Mouse (Mus musculus) hindbrain, embryonic 16.5 days (tissue): ENCODE measurements around the gene Hltf. TPM values are rescaled to one million over a fixed set of nuclear protein-coding genes. Genes with fewer than 3 reads are reported as not detected.
"Not testable (repeated sequence)": the region's sequence is repeated elsewhere in the genome, so short reads cannot be mapped to it uniquely, and the experiment has no call there.

Experiments
- ATAC-seq: fragments of 200-750 bp; cut with Nextera tagmentation; 2 replicates; pipeline ENCODE4 v1.8.0; 2017; ENCODE audit warnings: moderate TSS enrichment, moderate library complexity
- H3K27ac ChIP-seq: fragments of 300-500 bp; sonication (generic); 2 replicates; pipeline ENCODE4 v1.5.1; 2014; ENCODE audit warnings: low read depth, mild to moderate bottlenecking, control low read depth, low read length, moderate library complexity
- H3K27me3 ChIP-seq: fragments of 300-500 bp; sonication (generic); replicated peaks from 2 replicates; pipeline ENCODE4 v1.6.1; 2014; ENCODE audit warnings: low read length; ENCODE audit not compliant: control insufficient read depth, insufficient read depth
- H3K36me3 ChIP-seq: fragments of 300-500 bp; sonication (generic); 2 replicates; pipeline ENCODE4 v1.6.1; 2014; ENCODE audit warnings: mild to moderate bottlenecking, low read length, moderate library complexity, mixed read lengths; ENCODE audit not compliant: control insufficient read depth, insufficient read depth
- H3K4me1 ChIP-seq: fragments of 300-500 bp; sonication (generic); 2 replicates; pipeline ENCODE4 v1.6.1; 2014; ENCODE audit warnings: low read depth, low read length; ENCODE audit not compliant: control insufficient read depth, insufficient read depth
- H3K4me2 ChIP-seq: fragments of 300-500 bp; sonication (generic); 2 replicates; pipeline ENCODE4 v1.6.1; 2014; ENCODE audit warnings: mild to moderate bottlenecking, low read length, control low read depth, moderate library complexity
- H3K4me3 ChIP-seq: fragments of 300-500 bp; sonication (generic); 2 replicates; pipeline ENCODE4 v1.5.1; 2014; ENCODE audit warnings: mild to moderate bottlenecking, low read length, control low read depth, moderate library complexity
- H3K9ac ChIP-seq: fragments of 300-500 bp; sonication (generic); 2 replicates; pipeline ENCODE4 v1.6.1; 2014; ENCODE audit warnings: low read depth, mild to moderate bottlenecking, control low read depth, low read length, moderate library complexity
- H3K9me3 ChIP-seq: fragments of 300-500 bp; sonication (generic); 2 replicates; pipeline ENCODE4 v1.6.1; 2014; ENCODE audit warnings: mild to moderate bottlenecking, low read length, moderate library complexity; ENCODE audit not compliant: control insufficient read depth
- WGBS: fragments of 180-500 bp; shearing (Covaris S2); extraction: QIAGEN DNeasy Blood & Tissue Kit; methylation state at CpG from one replicate; pipeline ENCODE4 v1.1.7; 2014; 5-methylcytosine and 5-hydroxymethylcytosine counted together
- polyA plus RNA-seq: library from polyadenylated mRNA; unstranded; fragments of >200 nt; fragmentation: Nextera tagmentation; extraction: Ambion mirVana; gene quantifications from 2 replicates; pipeline ENCODE4 v1.2.1, GENCODE M21; 2015

Hltf gene
- polyA plus RNA-seq, 1 experiment from 2014 or later = 11.8 TPM

- 95% methylated on average over 3 of the region's 3 CpGs for WGBS
- Histone ChIP-seq H3K4me3 (no peak overlapping the region), H3K36me3 (peaks cover 17% of the 10 kb centered on the region), H3K27ac (no peak overlapping the region), H3K4me2 (no peak overlapping the region), H3K27me3 (no peaks in the 10 kb centered on the region), H3K9me3 (no peaks in the 10 kb centered on the region), H3K4me1 (no peaks in the 10 kb centered on the region), H3K9ac (no peak overlapping the region)
- ATAC-seq = no peak
These were observed 29.0 kb upstream of the Hltf start for GRCm38 (mm10) chr3:20028640-20029039.

GRCm38 (mm10) chr3:20030807-20031206 is 26.8 kb upstream of the Hltf start:
- no peak for ATAC-seq
- Histone ChIP-seq H3K4me2 (no peak overlapping the region), H3K27ac (no peak overlapping the region), H3K4me1 (no peaks in the 10 kb centered on the region), H3K36me3 (peaks cover under 1% of the 10 kb centered on the region; the same call in 1 of the 2 replicates), H3K4me3 (no peak overlapping the region), H3K9me3 (no peaks in the 10 kb centered on the region), H3K27me3 (no peaks in the 10 kb centered on the region), H3K9ac (no peak overlapping the region)
- WGBS = 93% methylated on average over 6 of the region's 6 CpGs

- Histone ChIP-seq H3K27me3 (no peaks in the 10 kb centered on the region), H3K9me3 (no peaks in the 10 kb centered on the region), H3K27ac (no peak overlapping the region), H3K4me2 (peak overlapping the region; percentile 62), H3K4me1 (no peaks in the 10 kb centered on the region), H3K4me3 (peak overlapping the region; percentile 68), H3K36me3 (no peaks in the 10 kb centered on the region), H3K9ac (peak overlapping the region; percentile 80)
- WGBS = 18% methylated on average over 10 of the region's 10 CpGs
- no peak for ATAC-seq
These were observed 23.6 kb upstream of the Hltf start for GRCm38 (mm10) chr3:20033761-20034718.

- H3K4me3 ChIP-seq = peak within 1 kb of the TSS; percentile 68
- peak within 1 kb of the TSS; percentile 62 for H3K4me2 ChIP-seq
- WGBS = 0% methylated on average over 47 of the region's 47 CpGs
- no peaks in the 10 kb centered on the region for H3K27me3 ChIP-seq
- H3K36me3 ChIP-seq = no peaks in the 10 kb centered on the region
- peak within 1 kb of the TSS; percentile 76 for H3K27ac ChIP-seq
- no peaks in the 10 kb centered on the region for H3K9me3 ChIP-seq
- H3K4me1 ChIP-seq = no peaks in the 10 kb centered on the region
- H3K9ac ChIP-seq = peak within 1 kb of the TSS; percentile 80
- peak; percentile 100 for ATAC-seq
These were observed 22.7 kb upstream of the Hltf start, which contains the start of gene Hps3 for GRCm38 (mm10) chr3:20034719-20035404. TSS of gene Hps3 (minus strand) at chr3:20035315.

GRCm38 (mm10) chr3:20036069-20036468 is 21.5 kb upstream of the Hltf start:
- 81% methylated on average over 4 of the region's 4 CpGs for WGBS
- H3K4me3 ChIP-seq = no peak overlapping the region
- ATAC-seq = no peak
- no peak overlapping the region for H3K4me2 ChIP-seq
- H3K27ac ChIP-seq = no peak overlapping the region
- H3K36me3 ChIP-seq = no peaks in the 10 kb centered on the region
- no peak overlapping the region for H3K9ac ChIP-seq
- H3K4me1 ChIP-seq = no peaks in the 10 kb centered on the region
- no peaks in the 10 kb centered on the region for H3K9me3 ChIP-seq
- no peaks in the 10 kb centered on the region for H3K27me3 ChIP-seq

GRCm38 (mm10) chr3:20041461-20041860 is 16.1 kb upstream of the Hltf start:
- WGBS = 95% methylated on average over 7 of the region's 7 CpGs
- not testable (repeated sequence) for H3K4me3 ChIP-seq, H3K4me2 ChIP-seq, H3K4me1 ChIP-seq, H3K36me3 ChIP-seq, H3K27me3 ChIP-seq, H3K27ac ChIP-seq, ATAC-seq, H3K9ac ChIP-seq, H3K9me3 ChIP-seq

GRCm38 (mm10) chr3:20044736-20045135 is 12.9 kb upstream of the Hltf start:
- not testable (repeated sequence) for ATAC-seq, H3K9me3 ChIP-seq, H3K4me3 ChIP-seq, H3K9ac ChIP-seq, H3K4me1 ChIP-seq, H3K27ac ChIP-seq, H3K4me2 ChIP-seq, H3K36me3 ChIP-seq, H3K27me3 ChIP-seq
- 61% methylated on average over 3 of the region's 3 CpGs for WGBS

- H3K27me3 ChIP-seq = no peaks in the 10 kb centered on the region
- H3K36me3 ChIP-seq = no peaks in the 10 kb centered on the region; the same call in 1 of the 2 replicates
- ATAC-seq = no peak
- peak overlapping the region; percentile 86 for H3K9ac ChIP-seq
- H3K9me3 ChIP-seq = no peaks in the 10 kb centered on the region
- H3K4me1 ChIP-seq = peaks cover 7% of the 10 kb centered on the region
- H3K4me2 ChIP-seq = peak overlapping the region; percentile 71
- H3K4me3 ChIP-seq = peak overlapping the region; percentile 90
- WGBS = under 1% methylated on average over 6 of the region's 9 CpGs
- H3K27ac ChIP-seq = peak overlapping the region; percentile 87
These were observed 558 bp downstream of the Hltf start for GRCm38 (mm10) chr3:20058197-20058541.
